Mouse (Mus musculus) small intestine, adult 2 months (tissue): ENCODE measurements at regions not wholly inside any gene's neighbourhood (a gene's known extent, or its start where the extent isn't known, plus 50 kb on each side); places are given as distances from the start of the nearest gene placed in this dataset.

ENCODE experiments used
- H3K27ac ChIP-seq: fragments of 200-500 bp; 2 replicates; pipeline ENCODE4 v1.5.1; 2012; ENCODE audit warnings: low read depth, low read length, control low read depth, inconsistent platforms; ENCODE audit not compliant: insufficient read depth
- H3K27me3 ChIP-seq: fragments of 200-500 bp; 2 replicates; pipeline ENCODE4 v1.6.1; 2012; ENCODE audit warnings: mild to moderate bottlenecking, moderate library complexity, low read length, inconsistent platforms; ENCODE audit not compliant: control insufficient read depth, insufficient read depth
- H3K36me3 ChIP-seq: fragments of 200-500 bp; 2 replicates; pipeline ENCODE4 v1.6.1; 2012; ENCODE audit warnings: mild to moderate bottlenecking, low read length, control low read depth, inconsistent platforms; ENCODE audit not compliant: control insufficient read depth, insufficient read depth
- H3K4me1 ChIP-seq: fragments of 200-500 bp; 2 replicates; pipeline ENCODE4 v1.6.1; 2012; ENCODE audit warnings: low read length, inconsistent platforms, mixed read lengths; ENCODE audit not compliant: control insufficient read depth, insufficient read depth, insufficient read length
- H3K4me3 ChIP-seq: fragments of 200-500 bp; 2 replicates; pipeline ENCODE4 v1.5.1; 2012; ENCODE audit warnings: low read depth, mild to moderate bottlenecking, control low read depth, inconsistent platforms, low read length, moderate library complexity
- CTCF ChIP-seq: fragments of 200-500 bp; IDR thresholded peaks from 2 replicates; pipeline ENCODE4 v1.5.1; 2012; ENCODE audit warnings: low read depth, mild to moderate bottlenecking, control low read depth, inconsistent platforms, low read length, moderate library complexity, mixed read lengths; ENCODE audit not compliant: insufficient replicate concordance, insufficient read length; ENCODE audit errors: extremely low read depth
- POLR2A ChIP-seq: fragments of 200-500 bp; IDR thresholded peaks from 2 replicates; pipeline ENCODE4 v1.6.1; 2012; ENCODE audit warnings: low read depth, mild to moderate bottlenecking, control low read depth, inconsistent platforms, low read length, moderate library complexity
- WGBS: fragments of 180-500 bp; shearing (Covaris S2); methylation state at CpG from one replicate; pipeline ENCODE4 v1.1.7; 2018; 5-methylcytosine and 5-hydroxymethylcytosine counted together

GRCm38 (mm10) chr8:103433532-103434105 is 648.2 kb upstream of the Cdh11 start:
- 92% methylated on average over 6 of the region's 6 CpGs for WGBS
- no peak for TF ChIP-seq POLR2A
- no peak for TF ChIP-seq CTCF
- no peak overlapping the region for H3K27ac ChIP-seq
- no peaks in the 10 kb centered on the region for H3K27me3 ChIP-seq
- no peaks in the 10 kb centered on the region for H3K4me1 ChIP-seq
- H3K36me3 ChIP-seq: no peaks in the 10 kb centered on the region
- H3K4me3 ChIP-seq: no peak overlapping the region

- no peak for TF ChIP-seq CTCF
- TF ChIP-seq POLR2A: no peak
- Histone ChIP-seq H3K4me3 (no peak overlapping the region), H3K4me1 (no peaks in the 10 kb centered on the region), H3K27me3 (no peaks in the 10 kb centered on the region), H3K27ac (no peak overlapping the region), H3K36me3 (no peaks in the 10 kb centered on the region)
- 86% methylated on average over 6 of the region's 6 CpGs for WGBS
Measured at GRCm38 (mm10) chr8:103438995-103439717, 653.7 kb upstream of the Cdh11 start.

GRCm38 (mm10) chr8:103441163-103441562 is 655.7 kb upstream of the Cdh11 start:
- Histone ChIP-seq H3K4me3 (no peak overlapping the region), H3K4me1 (no peaks in the 10 kb centered on the region), H3K27ac (no peak overlapping the region), H3K36me3 (no peaks in the 10 kb centered on the region), H3K27me3 (no peaks in the 10 kb centered on the region)
- TF ChIP-seq CTCF: peak; percentile 23; the same call in 1 of the 2 replicates
- TF ChIP-seq POLR2A: no peak
- WGBS: 52% methylated on average over 5 of the region's 5 CpGs

GRCm38 (mm10) chr8:103442420-103443125 is 657.1 kb upstream of the Cdh11 start:
- H3K27ac ChIP-seq: no peak overlapping the region
- H3K4me3 ChIP-seq: no peak overlapping the region
- no peaks in the 10 kb centered on the region for H3K27me3 ChIP-seq
- H3K4me1 ChIP-seq: no peaks in the 10 kb centered on the region
- no peaks in the 10 kb centered on the region for H3K36me3 ChIP-seq
- TF ChIP-seq POLR2A (no peak), CTCF (no peak)
- 36% methylated on average over 6 of the region's 6 CpGs for WGBS

GRCm38 (mm10) chr8:103444577-103444976 is 656.8 kb upstream of the Cdh5 start:
- 31% methylated on average over 7 of the region's 7 CpGs for WGBS
- TF ChIP-seq CTCF: no peak
- no peak for TF ChIP-seq POLR2A
- Histone ChIP-seq H3K36me3 (no peaks in the 10 kb centered on the region), H3K4me3 (no peak overlapping the region), H3K27ac (no peak overlapping the region), H3K27me3 (no peaks in the 10 kb centered on the region), H3K4me1 (no peaks in the 10 kb centered on the region)

GRCm38 (mm10) chr8:103445378-103445777 is 656.0 kb upstream of the Cdh5 start:
- H3K27me3 ChIP-seq: no peaks in the 10 kb centered on the region
- 70% methylated on average over 2 of the region's 2 CpGs for WGBS
- TF ChIP-seq POLR2A (no peak), CTCF (no peak)

GRCm38 (mm10) chr8:103447916-103448315 is 653.5 kb upstream of the Cdh5 start:
- Histone ChIP-seq H3K27me3 (no peaks in the 10 kb centered on the region), H3K27ac (no peak overlapping the region), H3K4me3 (no peak overlapping the region), H3K36me3 (no peaks in the 10 kb centered on the region), H3K4me1 (no peaks in the 10 kb centered on the region)
- TF ChIP-seq POLR2A: no peak
- TF ChIP-seq CTCF: no peak
- WGBS: 84% methylated on average over 5 of the region's 5 CpGs

More at GRCm38 (mm10) chr8:103445378-103445777, 656.0 kb upstream of the Cdh5 start:
- Histone ChIP-seq H3K27ac (no peak overlapping the region), H3K4me1 (no peaks in the 10 kb centered on the region), H3K4me3 (no peak overlapping the region), H3K36me3 (no peaks in the 10 kb centered on the region)
